Mouse (Mus musculus): Measurements from ENCODE around the gene Gpalpp1. TPM values are rescaled to one million over a fixed set of nuclear protein-coding genes. Genes with fewer than 3 reads are reported as not detected.

The Gpalpp1 gene
- total RNA-seq, 4 experiments from 2014 or later: 23.9 to 26.0 (median 24.8) TPM

Other genes with a start within 250 kb of the Gpalpp1 start
- 10 to 100 TPM; 43.2 to 58.2 (median 50.4) TPM for gene Kctd4, start 155.8 kb downstream of the Gpalpp1 start, total RNA-seq (2022)
- 10 to 100 TPM; 16.4 to 22.7 (median 18.5) TPM for gene Gtf2f2, start 99.9 kb downstream of the Gpalpp1 start, total RNA-seq (2022)
- 1 to 10 TPM; 8.3 to 9.4 (median 8.8) TPM for gene Nufip1, start 131 bp upstream of the Gpalpp1 start, total RNA-seq (2022)

Data from layer of hippocampus, adult 8-10 months (tissue).